Mouse (Mus musculus) embryonic facial prominence, embryonic 13.5 days (tissue): ENCODE measurements at regions not wholly inside any gene's neighbourhood (a gene's known extent, or its start where the extent isn't known, plus 50 kb on each side); places are given as distances from the start of the nearest gene placed in this dataset.

Experiments
- ATAC-seq: fragments of 200-750 bp; cut with Nextera tagmentation; 2 replicates; pipeline ENCODE4 v1.8.0; 2017; ENCODE audit warnings: low read depth; ENCODE audit not compliant: insufficient number of reproducible peaks, insufficient read depth, low FRiP score, low TSS enrichment
- H3K27ac ChIP-seq: fragments of 300-500 bp; sonication (generic); 2 replicates; pipeline ENCODE4 v1.5.1; 2015; ENCODE audit warnings: moderate library complexity, mild to moderate bottlenecking, inconsistent platforms
- H3K27me3 ChIP-seq: fragments of 300-500 bp; sonication (generic); 2 replicates; pipeline ENCODE4 v1.6.1; 2015; ENCODE audit warnings: mild to moderate bottlenecking, inconsistent platforms
- H3K36me3 ChIP-seq: fragments of 300-500 bp; sonication (generic); 2 replicates; pipeline ENCODE4 v1.6.1; 2015; ENCODE audit warnings: mild to moderate bottlenecking, inconsistent platforms
- H3K4me1 ChIP-seq: fragments of 300-500 bp; sonication (generic); 2 replicates; pipeline ENCODE4 v1.6.1; 2015; ENCODE audit warnings: inconsistent platforms
- H3K4me2 ChIP-seq: fragments of 300-500 bp; sonication (generic); 2 replicates; pipeline ENCODE4 v1.6.1; 2015; ENCODE audit warnings: moderate library complexity, mild to moderate bottlenecking, inconsistent platforms
- H3K4me3 ChIP-seq: fragments of 300-500 bp; sonication (generic); 2 replicates; pipeline ENCODE4 v1.5.1; 2015; ENCODE audit warnings: mild to moderate bottlenecking, inconsistent platforms
- H3K9ac ChIP-seq: fragments of 300-500 bp; sonication (generic); 2 replicates; pipeline ENCODE4 v1.6.1; 2015; ENCODE audit warnings: mild to moderate bottlenecking, inconsistent platforms
- H3K9me3 ChIP-seq: fragments of 300-500 bp; sonication (generic); 2 replicates; pipeline ENCODE4 v1.6.1; 2016; ENCODE audit warnings: inconsistent platforms
- WGBS: fragments of 180-500 bp; shearing (Covaris S2); methylation state at CpG from one replicate; pipeline ENCODE4 v1.1.7; 2015; ENCODE audit warnings: mixed read lengths; 5-methylcytosine and 5-hydroxymethylcytosine counted together

DNA sequence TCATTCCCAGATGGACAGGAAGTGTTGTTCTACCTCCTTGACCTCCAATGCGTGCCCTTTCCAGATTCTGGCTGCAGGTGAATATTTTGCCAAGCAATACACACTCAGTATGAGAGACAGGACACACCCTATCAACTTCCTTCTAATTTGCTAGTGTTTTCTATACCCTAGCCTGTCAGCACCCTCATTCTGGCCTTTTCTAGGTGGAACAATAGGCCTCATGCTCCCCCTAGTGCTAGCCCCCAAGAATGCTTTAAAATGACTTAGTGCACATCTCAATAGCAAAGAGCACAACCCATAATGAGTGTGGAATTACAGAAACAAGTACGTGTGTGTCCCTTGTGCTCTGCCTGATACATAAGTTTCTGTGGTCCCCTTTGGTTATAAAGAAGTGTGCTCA, 161.1 kb downstream of the Ibtk start:
- no peak overlapping the region for H3K9ac ChIP-seq
- 48% methylated on average over 2 of the region's 2 CpGs for WGBS
- no peaks in the 10 kb centered on the region for H3K9me3 ChIP-seq
- no peak overlapping the region for H3K4me2 ChIP-seq
- H3K27me3 ChIP-seq: no peaks in the 10 kb centered on the region; the same call in 1 of the 2 replicates
- no peaks in the 10 kb centered on the region for H3K36me3 ChIP-seq
- ATAC-seq: no peak
- H3K4me3 ChIP-seq: no peak overlapping the region
- no peak overlapping the region for H3K27ac ChIP-seq
- H3K4me1 ChIP-seq: no peaks in the 10 kb centered on the region

DNA sequence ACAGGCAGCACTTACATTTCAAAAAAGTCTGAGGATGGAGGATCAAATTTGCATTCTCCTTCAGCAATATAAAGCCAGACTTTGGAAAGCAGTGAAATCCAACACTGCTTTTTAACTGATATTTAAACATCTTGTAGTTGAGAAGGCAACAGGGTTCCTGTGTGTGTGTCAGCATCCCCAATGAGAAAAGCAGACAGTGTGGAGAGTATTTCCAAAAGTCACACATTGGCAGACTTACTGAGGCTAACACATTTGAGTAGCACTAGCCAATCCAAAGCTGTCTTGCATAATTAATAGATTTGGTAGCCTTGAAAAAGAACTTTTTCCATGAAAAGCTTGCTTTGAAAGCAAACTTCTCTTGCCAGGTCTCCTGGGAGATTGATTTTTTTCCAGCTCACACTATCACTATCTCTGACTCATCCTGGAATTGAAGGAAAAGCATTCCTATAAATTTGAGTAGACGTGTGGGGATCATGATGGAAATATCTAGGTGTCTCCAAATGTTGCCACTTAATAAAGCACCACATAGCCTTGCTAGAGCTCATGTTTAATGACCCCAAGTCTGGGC, 168.0 kb downstream of the Ibtk start:
- WGBS: 73% methylated on average over 1 of the region's 1 CpGs
- no peaks in the 10 kb centered on the region for H3K27me3 ChIP-seq
- no peaks in the 10 kb centered on the region for H3K36me3 ChIP-seq
- no peak for ATAC-seq
- H3K9me3 ChIP-seq: no peaks in the 10 kb centered on the region
- H3K4me2 ChIP-seq: no peak overlapping the region
- H3K27ac ChIP-seq: no peak overlapping the region
- H3K4me1 ChIP-seq: no peaks in the 10 kb centered on the region
- H3K4me3 ChIP-seq: no peak overlapping the region
- H3K9ac ChIP-seq: no peak overlapping the region

DNA sequence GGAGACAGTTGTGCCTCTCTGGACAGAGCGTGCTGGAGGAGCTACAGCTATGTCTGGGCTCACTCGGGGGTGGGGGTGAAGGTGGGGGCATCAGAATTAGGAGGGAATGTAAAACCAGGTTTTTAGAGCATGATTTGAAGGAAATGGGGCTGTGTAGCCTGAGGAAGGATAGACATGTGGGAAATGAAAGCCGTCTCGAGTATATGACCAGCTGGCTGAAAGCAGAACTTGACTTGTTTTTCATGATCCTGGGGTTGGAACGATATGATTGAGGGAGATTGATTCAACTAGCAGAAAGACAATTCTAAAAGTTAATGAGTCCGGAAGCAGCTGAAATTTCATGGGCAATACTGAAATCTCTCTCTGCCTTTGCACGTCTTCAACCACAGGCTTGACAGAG, 171.3 kb downstream of the Ibtk start:
- H3K4me2 ChIP-seq: no peak overlapping the region
- H3K4me1 ChIP-seq: no peaks in the 10 kb centered on the region
- WGBS: 68% methylated on average over 7 of the region's 7 CpGs
- H3K36me3 ChIP-seq: no peaks in the 10 kb centered on the region
- no peak overlapping the region for H3K9ac ChIP-seq
- H3K4me3 ChIP-seq: no peak overlapping the region
- no peaks in the 10 kb centered on the region for H3K9me3 ChIP-seq
- no peaks in the 10 kb centered on the region for H3K27me3 ChIP-seq
- no peak overlapping the region for H3K27ac ChIP-seq
- ATAC-seq: no peak

- WGBS: 92% methylated on average over 1 of the region's 1 CpGs
- H3K27me3 ChIP-seq: no peaks in the 10 kb centered on the region
- H3K9ac ChIP-seq: no peak overlapping the region
- no peaks in the 10 kb centered on the region for H3K36me3 ChIP-seq
- ATAC-seq: no peak
- no peaks in the 10 kb centered on the region for H3K4me1 ChIP-seq
- H3K9me3 ChIP-seq: no peaks in the 10 kb centered on the region
- no peak overlapping the region for H3K4me3 ChIP-seq
- no peak overlapping the region for H3K27ac ChIP-seq
- no peak overlapping the region for H3K4me2 ChIP-seq
Observed at GRCm38 (mm10) chr9:85577338-85577737, 171.8 kb downstream of the Ibtk start.

DNA sequence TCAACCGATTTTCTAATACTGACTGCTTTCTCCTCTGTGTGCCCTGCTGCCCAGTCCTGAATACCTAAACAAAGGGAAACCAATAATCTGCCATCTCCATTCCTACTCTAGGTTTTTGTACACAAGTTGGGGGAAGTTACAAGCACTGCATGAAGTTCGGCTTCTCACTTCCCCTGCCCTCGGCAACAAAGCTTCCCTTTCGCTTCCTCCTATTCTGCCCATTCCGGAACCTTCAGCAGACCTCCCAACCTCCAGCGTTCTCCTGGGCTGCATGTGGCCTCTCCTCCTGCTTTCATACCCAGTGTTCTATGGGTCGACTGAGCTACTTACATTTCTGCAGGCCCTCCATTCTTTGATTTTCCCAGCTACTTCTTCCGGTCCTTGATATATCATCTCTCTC, 180.3 kb downstream of the Ibtk start:
- Histone ChIP-seq H3K27ac (no peak overlapping the region), H3K9me3 (no peaks in the 10 kb centered on the region), H3K36me3 (no peaks in the 10 kb centered on the region), H3K4me2 (no peak overlapping the region), H3K4me3 (no peak overlapping the region), H3K9ac (no peak overlapping the region), H3K27me3 (no peaks in the 10 kb centered on the region), H3K4me1 (no peaks in the 10 kb centered on the region)
- WGBS: 82% methylated on average over 8 of the region's 8 CpGs
- no peak for ATAC-seq

GRCm38 (mm10) chr9:85551871-85552270, 197.3 kb downstream of the Ibtk start:
- 26% methylated on average over 1 of the region's 1 CpGs for WGBS
- H3K4me2 ChIP-seq: no peak overlapping the region

GRCm38 (mm10) chr9:85550455-85550854, 198.7 kb downstream of the Ibtk start:
- Histone ChIP-seq H3K4me1 (no peaks in the 10 kb centered on the region), H3K4me2 (no peak overlapping the region), H3K27me3 (no peaks in the 10 kb centered on the region), H3K9ac (no peak overlapping the region), H3K27ac (no peak overlapping the region), H3K9me3 (no peaks in the 10 kb centered on the region), H3K4me3 (no peak overlapping the region), H3K36me3 (no peaks in the 10 kb centered on the region)
- WGBS: 85% methylated on average over 3 of the region's 3 CpGs
- ATAC-seq: no peak

More at GRCm38 (mm10) chr9:85551871-85552270, 197.3 kb downstream of the Ibtk start:
- Histone ChIP-seq H3K9ac (no peak overlapping the region), H3K4me1 (no peaks in the 10 kb centered on the region), H3K9me3 (no peaks in the 10 kb centered on the region), H3K36me3 (no peaks in the 10 kb centered on the region), H3K4me3 (no peak overlapping the region), H3K27me3 (no peaks in the 10 kb centered on the region), H3K27ac (no peak overlapping the region)
- no peak for ATAC-seq

DNA sequence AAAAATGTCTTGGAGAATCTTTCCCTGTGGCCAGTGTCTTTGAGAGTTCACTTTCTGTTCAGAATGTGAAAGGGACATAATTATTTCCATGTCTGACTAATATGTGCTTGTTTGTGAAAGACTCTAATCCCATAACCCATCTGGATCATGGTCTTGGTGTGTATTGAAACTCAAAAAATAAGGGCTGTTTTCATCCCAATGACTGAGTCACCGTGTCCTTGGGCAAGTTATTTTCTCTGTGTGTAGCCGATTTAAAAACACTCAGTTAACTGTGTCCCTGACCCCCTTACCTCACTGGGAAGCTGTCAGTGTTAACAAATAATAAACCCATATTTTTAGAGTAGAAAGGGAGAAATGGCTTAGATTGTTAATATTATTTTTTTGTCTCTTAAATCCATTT, 202.9 kb downstream of the Ibtk start:
- no peak overlapping the region for H3K4me3 ChIP-seq
- no peak for ATAC-seq
- H3K36me3 ChIP-seq: no peaks in the 10 kb centered on the region
- WGBS: 50% methylated on average over 2 of the region's 2 CpGs
- H3K9me3 ChIP-seq: no peaks in the 10 kb centered on the region
- H3K27ac ChIP-seq: no peak overlapping the region
- no peak overlapping the region for H3K9ac ChIP-seq
- no peaks in the 10 kb centered on the region for H3K4me1 ChIP-seq
- H3K27me3 ChIP-seq: no peaks in the 10 kb centered on the region
- no peak overlapping the region for H3K4me2 ChIP-seq

- no peak overlapping the region for H3K9ac ChIP-seq
- 86% methylated on average over 1 of the region's 1 CpGs for WGBS
- no peak for ATAC-seq
Observed at GRCm38 (mm10) chr9:85545566-85545965, 203.6 kb downstream of the Ibtk start.

GRCm38 (mm10) chr9:85538557-85538956, 210.6 kb downstream of the Ibtk start:
- H3K4me3 ChIP-seq: no peak overlapping the region
- no peak overlapping the region for H3K9ac ChIP-seq
- ATAC-seq: no peak
- 31% methylated on average over 3 of the region's 3 CpGs for WGBS
- no peaks in the 10 kb centered on the region for H3K27me3 ChIP-seq
- H3K27ac ChIP-seq: no peak overlapping the region
- no peaks in the 10 kb centered on the region for H3K36me3 ChIP-seq
- H3K9me3 ChIP-seq: no peaks in the 10 kb centered on the region
- no peaks in the 10 kb centered on the region for H3K4me1 ChIP-seq
- no peak overlapping the region for H3K4me2 ChIP-seq

More at GRCm38 (mm10) chr9:85545566-85545965, 203.6 kb downstream of the Ibtk start:
- no peak overlapping the region for H3K4me3 ChIP-seq
- H3K4me2 ChIP-seq: no peak overlapping the region
- H3K9me3 ChIP-seq: no peaks in the 10 kb centered on the region
- no peaks in the 10 kb centered on the region for H3K27me3 ChIP-seq
- no peaks in the 10 kb centered on the region for H3K36me3 ChIP-seq
- H3K27ac ChIP-seq: no peak overlapping the region
- no peaks in the 10 kb centered on the region for H3K4me1 ChIP-seq

- Histone ChIP-seq H3K4me1 (no peaks in the 10 kb centered on the region), H3K4me3 (no peak overlapping the region), H3K36me3 (no peaks in the 10 kb centered on the region), H3K27ac (no peak overlapping the region), H3K9ac (no peak overlapping the region), H3K9me3 (no peaks in the 10 kb centered on the region), H3K27me3 (no peaks in the 10 kb centered on the region), H3K4me2 (no peak overlapping the region)
- no peak for ATAC-seq
- WGBS: 91% methylated on average over 3 of the region's 3 CpGs
Observed at GRCm38 (mm10) chr9:85528421-85528820, 201.3 kb upstream of the Tent5a start.

GRCm38 (mm10) chr9:85524733-85525132, 197.6 kb upstream of the Tent5a start:
- Histone ChIP-seq H3K9me3 (no peaks in the 10 kb centered on the region), H3K4me3 (no peak overlapping the region), H3K4me1 (no peaks in the 10 kb centered on the region), H3K27me3 (no peaks in the 10 kb centered on the region), H3K27ac (no peak overlapping the region), H3K9ac (no peak overlapping the region), H3K4me2 (no peak overlapping the region), H3K36me3 (no peaks in the 10 kb centered on the region)
- no peak for ATAC-seq

- no peak overlapping the region for H3K4me3 ChIP-seq
- H3K9ac ChIP-seq: no peak overlapping the region
- H3K9me3 ChIP-seq: no peaks in the 10 kb centered on the region
- H3K27me3 ChIP-seq: no peaks in the 10 kb centered on the region
- ATAC-seq: no peak
- H3K36me3 ChIP-seq: no peaks in the 10 kb centered on the region
- H3K4me2 ChIP-seq: no peak overlapping the region
- no peak overlapping the region for H3K27ac ChIP-seq
- H3K4me1 ChIP-seq: no peaks in the 10 kb centered on the region
- 92% methylated on average over 2 of the region's 2 CpGs for WGBS
Observed at GRCm38 (mm10) chr9:85521342-85521741, 194.2 kb upstream of the Tent5a start.
